Mouse (Mus musculus) midbrain, embryonic 15.5 days (tissue): Measurements from ENCODE around the gene Btg1. TPM values are rescaled to one million over a fixed set of nuclear protein-coding genes. Genes with fewer than 3 reads are reported as not detected.

Experiments
- ATAC-seq: fragments of 200-750 bp; cut with Nextera tagmentation; replicated peaks from 2 replicates; pipeline ENCODE4 v1.8.0; 2017; ENCODE audit warnings: moderate TSS enrichment
- H3K27ac ChIP-seq: fragments of 300-500 bp; sonication (generic); 2 replicates; pipeline ENCODE4 v1.5.1; 2015; ENCODE audit warnings: mild to moderate bottlenecking, inconsistent platforms
- H3K27me3 ChIP-seq: fragments of 300-500 bp; sonication (generic); replicated peaks from 2 replicates; pipeline ENCODE4 v1.6.1; 2015; ENCODE audit warnings: inconsistent platforms
- H3K36me3 ChIP-seq: fragments of 300-500 bp; sonication (generic); replicated peaks from 2 replicates; pipeline ENCODE4 v1.6.1; 2015; ENCODE audit warnings: inconsistent platforms
- H3K4me1 ChIP-seq: fragments of 300-500 bp; sonication (generic); 2 replicates; pipeline ENCODE4 v1.6.1; 2015; ENCODE audit warnings: inconsistent platforms
- H3K4me2 ChIP-seq: fragments of 300-500 bp; sonication (generic); 2 replicates; pipeline ENCODE4 v1.6.1; 2015; ENCODE audit warnings: inconsistent platforms, mild to moderate bottlenecking, moderate library complexity
- H3K4me3 ChIP-seq: fragments of 300-500 bp; sonication (generic); 2 replicates; pipeline ENCODE4 v1.5.1; 2015; ENCODE audit warnings: mild to moderate bottlenecking, inconsistent platforms
- H3K9ac ChIP-seq: fragments of 300-500 bp; sonication (generic); 2 replicates; pipeline ENCODE4 v1.6.1; 2015; ENCODE audit warnings: mild to moderate bottlenecking, inconsistent platforms
- H3K9me3 ChIP-seq: fragments of 300-500 bp; sonication (generic); 2 replicates; pipeline ENCODE4 v1.6.1; 2016; ENCODE audit warnings: inconsistent platforms
- WGBS: fragments of 180-500 bp; shearing (Covaris S2); methylation state at CpG from one replicate; pipeline ENCODE4 v1.1.7; 2015; ENCODE audit warnings: mixed read lengths; 5-methylcytosine and 5-hydroxymethylcytosine counted together
- polyA plus RNA-seq: library from polyadenylated mRNA; unstranded; fragments of >200 nt; fragmentation: Nextera tagmentation; extraction: Ambion mirVana; gene quantifications from 2 replicates; pipeline ENCODE4 v1.2.1, GENCODE M21; 2015

The Btg1 gene
- polyA plus RNA-seq, 1 experiment from 2014 or later: 44.4 TPM

DNA sequence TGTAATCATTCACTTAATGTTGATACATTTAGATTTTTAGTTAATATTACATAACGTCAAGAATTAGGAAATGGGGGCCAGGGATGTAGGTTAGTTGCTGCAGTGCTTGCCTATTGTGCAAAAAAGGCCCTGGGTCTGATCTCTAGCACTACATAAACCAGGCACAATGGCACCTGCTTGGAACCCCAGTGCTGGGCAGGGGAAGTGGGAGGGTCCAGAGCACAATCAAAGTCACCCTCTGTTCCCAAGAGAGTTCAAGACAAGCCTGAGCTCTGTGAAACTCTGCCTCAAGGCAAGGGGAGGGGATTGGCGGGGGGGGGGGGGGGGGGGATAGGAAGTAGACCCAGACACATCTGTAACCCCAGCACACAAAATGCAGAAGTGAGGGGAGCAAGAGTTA, 24.7 kb upstream of the Btg1 start:
- no peak overlapping the region for H3K4me2 ChIP-seq
- no peak overlapping the region for H3K4me3 ChIP-seq
- H3K9me3 ChIP-seq: no peaks in the 10 kb centered on the region
- WGBS: 79% methylated on average over 1 of the region's 2 CpGs
- no peaks in the 10 kb centered on the region for H3K27me3 ChIP-seq
- no peak overlapping the region for H3K27ac ChIP-seq
- no peaks in the 10 kb centered on the region for H3K36me3 ChIP-seq
- ATAC-seq: no peak
- no peaks in the 10 kb centered on the region for H3K4me1 ChIP-seq
- no peak overlapping the region for H3K9ac ChIP-seq

DNA sequence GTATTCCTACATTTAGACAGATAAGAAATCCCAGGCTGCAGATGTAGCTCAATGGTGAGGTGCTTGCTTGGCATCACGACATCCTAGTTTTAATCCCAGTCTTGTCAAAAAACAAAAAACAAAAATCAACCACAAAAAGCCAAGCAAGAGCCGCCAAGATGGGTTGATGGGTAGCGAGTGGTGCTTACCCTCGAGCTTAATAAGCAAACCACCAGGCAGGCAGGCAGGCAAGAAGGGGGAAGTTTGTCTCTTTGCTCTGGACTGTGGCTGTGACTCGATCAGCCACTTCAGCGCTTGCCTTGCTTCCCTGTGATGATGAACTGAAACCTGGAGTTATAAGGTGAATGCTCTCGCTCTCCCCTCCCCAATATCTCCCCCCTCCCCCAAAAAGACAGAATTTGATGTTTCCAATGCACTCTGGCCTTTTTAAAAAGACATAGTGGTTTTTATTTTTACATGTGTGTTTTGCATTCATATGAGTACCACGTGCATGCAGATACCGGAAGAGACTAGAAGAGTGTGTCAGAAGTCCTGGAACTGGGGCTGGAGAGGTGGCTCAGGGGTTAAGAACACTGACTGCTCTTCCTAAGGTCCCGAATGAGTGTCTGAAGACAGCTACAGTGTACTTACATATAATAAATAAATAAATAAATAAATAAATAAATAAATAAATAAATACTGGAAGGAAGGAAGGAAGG, 21.2 kb upstream of the Btg1 start:
- Histone ChIP-seq H3K27me3 (no peaks in the 10 kb centered on the region), H3K9me3 (no peaks in the 10 kb centered on the region), H3K4me3 (no peak overlapping the region), H3K27ac (no peak overlapping the region), H3K4me2 (no peak overlapping the region), H3K9ac (no peak overlapping the region), H3K36me3 (no peaks in the 10 kb centered on the region), H3K4me1 (no peaks in the 10 kb centered on the region)
- no peak for ATAC-seq
- 88% methylated on average over 10 of the region's 10 CpGs for WGBS

DNA sequence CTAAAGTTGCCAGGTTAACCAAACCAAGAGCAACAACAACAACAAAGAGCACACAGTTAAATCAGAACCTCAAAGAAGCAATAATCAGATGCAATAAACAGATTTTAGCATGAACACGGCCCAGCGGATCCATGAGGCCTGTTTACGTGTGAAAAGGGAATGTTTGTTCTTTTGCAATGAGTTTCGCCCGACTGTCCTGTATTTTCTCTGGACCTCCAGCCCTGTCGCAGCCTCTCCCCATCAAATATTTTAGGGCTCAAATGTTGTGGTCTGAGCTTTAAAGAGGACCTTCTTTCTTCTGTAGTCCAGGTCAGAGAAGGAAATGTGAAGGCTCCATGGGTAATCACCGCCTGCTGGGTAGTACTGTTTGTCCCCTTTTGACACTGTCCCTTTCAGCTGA, 20.4 kb upstream of the Btg1 start:
- Histone ChIP-seq H3K4me3 (no peak overlapping the region), H3K4me1 (no peaks in the 10 kb centered on the region), H3K27me3 (no peaks in the 10 kb centered on the region), H3K9ac (no peak overlapping the region), H3K9me3 (no peaks in the 10 kb centered on the region), H3K4me2 (no peak overlapping the region), H3K36me3 (no peaks in the 10 kb centered on the region), H3K27ac (no peak overlapping the region)
- 87% methylated on average over 7 of the region's 7 CpGs for WGBS
- no peak for ATAC-seq

DNA sequence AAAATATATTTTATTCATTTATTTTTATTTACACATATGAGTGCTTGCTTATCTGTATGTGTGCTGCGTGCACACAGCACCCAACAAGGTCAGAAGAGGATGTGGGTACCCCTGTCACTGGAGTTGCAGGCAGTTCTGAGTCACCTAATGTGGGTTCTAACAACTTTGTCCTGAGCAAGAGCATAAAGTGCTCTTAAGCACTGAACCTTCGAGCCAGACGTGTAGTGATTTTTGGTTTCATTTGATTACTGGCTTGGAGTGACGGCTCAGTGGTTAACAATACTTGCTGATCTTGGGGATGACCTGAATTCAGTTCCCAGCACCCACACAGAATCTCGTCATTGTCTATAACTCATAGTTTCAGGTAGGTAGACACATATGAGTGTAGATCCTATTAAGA, 17.2 kb upstream of the Btg1 start:
- Histone ChIP-seq H3K9me3 (no peaks in the 10 kb centered on the region), H3K4me1 (no peaks in the 10 kb centered on the region), H3K27me3 (no peaks in the 10 kb centered on the region), H3K9ac (no peak overlapping the region), H3K4me2 (no peak overlapping the region), H3K27ac (no peak overlapping the region), H3K4me3 (no peak overlapping the region), H3K36me3 (no peaks in the 10 kb centered on the region)
- 87% methylated on average over 5 of the region's 5 CpGs for WGBS
- no peak for ATAC-seq

DNA sequence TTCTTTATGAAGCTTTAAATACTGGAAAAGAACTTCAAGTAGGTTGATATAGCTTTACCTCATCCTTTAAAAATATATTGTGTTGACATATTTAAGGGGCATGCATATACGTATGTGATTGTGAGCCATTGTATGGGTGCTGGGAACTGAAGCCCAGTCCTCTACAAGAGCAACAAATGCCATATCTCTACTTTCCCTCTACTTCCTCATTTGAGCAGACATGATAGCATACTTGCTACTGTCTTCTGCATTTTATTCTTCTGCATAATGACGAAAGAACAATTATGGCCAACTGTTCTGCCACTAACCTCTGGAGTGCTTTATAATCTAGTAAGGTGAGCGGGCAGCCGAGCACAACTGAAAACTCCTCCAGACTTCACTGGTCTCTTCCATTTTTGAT, 15.1 kb upstream of the Btg1 start:
- ATAC-seq: no peak
- no peak overlapping the region for H3K4me2 ChIP-seq
- no peak overlapping the region for H3K9ac ChIP-seq
- H3K36me3 ChIP-seq: no peaks in the 10 kb centered on the region
- 95% methylated on average over 4 of the region's 4 CpGs for WGBS
- H3K4me3 ChIP-seq: no peak overlapping the region
- no peaks in the 10 kb centered on the region for H3K27me3 ChIP-seq
- no peak overlapping the region for H3K27ac ChIP-seq
- no peaks in the 10 kb centered on the region for H3K9me3 ChIP-seq
- H3K4me1 ChIP-seq: no peaks in the 10 kb centered on the region

DNA sequence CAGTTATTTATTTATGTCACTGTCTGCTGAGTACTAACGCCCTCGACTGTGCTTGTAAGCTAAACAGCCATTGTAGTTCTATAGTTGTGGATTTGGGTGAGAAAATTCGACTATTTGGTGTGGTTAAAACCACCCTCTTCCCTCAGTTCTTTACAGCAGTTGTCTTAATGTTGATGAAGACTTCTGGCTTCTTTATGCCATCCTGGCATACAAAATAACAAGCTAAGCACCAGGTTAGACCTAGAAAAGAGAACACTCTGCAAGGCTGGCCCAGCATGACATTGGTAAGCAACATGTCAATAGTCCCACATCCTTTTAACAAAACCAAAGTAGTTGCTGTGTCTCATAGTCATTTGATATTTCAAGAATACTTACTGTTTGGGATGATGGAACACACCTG, 14.5 kb upstream of the Btg1 start:
- no peak overlapping the region for H3K27ac ChIP-seq
- ATAC-seq: no peak
- WGBS: 81% methylated on average over 3 of the region's 3 CpGs

GRCm38 (mm10) chr10:96605168-96605567, 11.6 kb upstream of the Btg1 start:
- 93% methylated on average over 1 of the region's 1 CpGs for WGBS
- H3K9ac ChIP-seq: no peak overlapping the region

More for the DNA sequence above, 14.5 kb upstream of the Btg1 start:
- Histone ChIP-seq H3K27me3 (no peaks in the 10 kb centered on the region), H3K4me2 (no peak overlapping the region), H3K36me3 (no peaks in the 10 kb centered on the region), H3K4me3 (no peak overlapping the region), H3K9ac (no peak overlapping the region), H3K9me3 (no peaks in the 10 kb centered on the region), H3K4me1 (no peaks in the 10 kb centered on the region)

GRCm38 (mm10) chr10:96605856-96606255, 10.9 kb upstream of the Btg1 start:
- H3K36me3 ChIP-seq: no peaks in the 10 kb centered on the region
- no peaks in the 10 kb centered on the region for H3K27me3 ChIP-seq
- H3K9me3 ChIP-seq: no peaks in the 10 kb centered on the region
- ATAC-seq: no peak
- no peak overlapping the region for H3K4me3 ChIP-seq
- no peak overlapping the region for H3K4me2 ChIP-seq
- 88% methylated on average over 2 of the region's 2 CpGs for WGBS
- H3K4me1 ChIP-seq: no peaks in the 10 kb centered on the region
- no peak overlapping the region for H3K27ac ChIP-seq
- H3K9ac ChIP-seq: no peak overlapping the region

More at GRCm38 (mm10) chr10:96605168-96605567, 11.6 kb upstream of the Btg1 start:
- ATAC-seq: no peak
- no peak overlapping the region for H3K27ac ChIP-seq
- H3K4me2 ChIP-seq: no peak overlapping the region
- H3K27me3 ChIP-seq: no peaks in the 10 kb centered on the region
- no peaks in the 10 kb centered on the region for H3K36me3 ChIP-seq
- no peaks in the 10 kb centered on the region for H3K4me1 ChIP-seq
- no peaks in the 10 kb centered on the region for H3K9me3 ChIP-seq
- no peak overlapping the region for H3K4me3 ChIP-seq

GRCm38 (mm10) chr10:96607617-96608185, 9.1 kb upstream of the Btg1 start:
- 86% methylated on average over 4 of the region's 4 CpGs for WGBS
- Histone ChIP-seq H3K27me3 (no peaks in the 10 kb centered on the region), H3K9me3 (no peaks in the 10 kb centered on the region)

GRCm38 (mm10) chr10:96609356-96610345, 7.2 kb upstream of the Btg1 start:
- WGBS: 81% methylated on average over 8 of the region's 8 CpGs
- Histone ChIP-seq H3K9me3 (no peaks in the 10 kb centered on the region), H3K36me3 (no peaks in the 10 kb centered on the region), H3K4me3 (no peak overlapping the region), H3K27ac (no peak overlapping the region), H3K27me3 (no peaks in the 10 kb centered on the region), H3K4me1 (no peaks in the 10 kb centered on the region), H3K9ac (no peak overlapping the region), H3K4me2 (no peak overlapping the region)
- ATAC-seq: no peak

More at GRCm38 (mm10) chr10:96607617-96608185, 9.1 kb upstream of the Btg1 start:
- Histone ChIP-seq H3K4me3 (no peak overlapping the region), H3K9ac (no peak overlapping the region), H3K4me2 (no peak overlapping the region), H3K36me3 (no peaks in the 10 kb centered on the region), H3K27ac (no peak overlapping the region), H3K4me1 (no peaks in the 10 kb centered on the region)
- ATAC-seq: no peak

- Histone ChIP-seq H3K4me1 (peaks cover 15% of the 10 kb centered on the region), H3K27ac (peak overlapping the region; percentile 95), H3K4me3 (peak overlapping the region; percentile 92), H3K4me2 (peak overlapping the region; percentile 62), H3K36me3 (no peaks in the 10 kb centered on the region), H3K9ac (peak overlapping the region; percentile 76), H3K27me3 (no peaks in the 10 kb centered on the region), H3K9me3 (no peaks in the 10 kb centered on the region)
- no peak for ATAC-seq
- WGBS: 2% methylated on average over 24 of the region's 24 CpGs
Measured at GRCm38 (mm10) chr10:96616001-96616708, 651 bp upstream of the Btg1 start.
